Mouse (Mus musculus) MEL (cell line): ENCODE data around the gene Arhgef7.

ENCODE experiments used
- CTCF ChIP-seq, 3 experiments: IDR thresholded peaks in 2 of 3; conservative IDR thresholded peaks in 1 of 3; 2 replicates each; pipeline ENCODE4 v1.5.1; 2011 to 2012; ENCODE audit warnings: low read length in 3 of 3, low read depth in 2 of 3, mild to moderate bottlenecking in 2 of 3, improper control_type of control experiment in 1 of 3, inconsistent platforms in 1 of 3, mixed read lengths in 1 of 3, moderate library complexity in 1 of 3; ENCODE audit not compliant: control insufficient read depth in 1 of 3, insufficient read depth in 1 of 3, poor library complexity in 1 of 3, severe bottlenecking in 1 of 3
- EP300 ChIP-seq, 2 experiments: IDR thresholded peaks; 2 replicates each; pipeline ENCODE4 v1.6.1; 2011; ENCODE audit warnings: improper control_type of control experiment in 2 of 2, low read length in 2 of 2, low read depth in 1 of 2, mild to moderate bottlenecking in 1 of 2
- GATA1 ChIP-seq: IDR thresholded peaks from 2 replicates; pipeline ENCODE4 v1.6.1; 2011; ENCODE audit warnings: low read depth, low read length, improper control_type of control experiment
- JUND ChIP-seq: IDR thresholded peaks from 2 replicates; pipeline ENCODE4 v1.6.1; 2011; ENCODE audit warnings: low read depth, mild to moderate bottlenecking, improper control_type of control experiment, low read length
- MAX ChIP-seq: IDR thresholded peaks from 2 replicates; pipeline ENCODE4 v1.6.1; 2011; ENCODE audit warnings: low read length, improper control_type of control experiment
- POLR2A ChIP-seq, 2 experiments: IDR thresholded peaks; 2 replicates each; pipeline ENCODE4 v1.6.1; 2011 to 2012; ENCODE audit warnings: low read length in 2 of 2, mild to moderate bottlenecking in 2 of 2, control low read depth in 1 of 2, improper control_type of control experiment in 1 of 2, low read depth in 1 of 2, moderate library complexity in 1 of 2; ENCODE audit not compliant: control insufficient read depth in 1 of 2, insufficient read depth in 1 of 2, poor library complexity in 1 of 2

DNA sequence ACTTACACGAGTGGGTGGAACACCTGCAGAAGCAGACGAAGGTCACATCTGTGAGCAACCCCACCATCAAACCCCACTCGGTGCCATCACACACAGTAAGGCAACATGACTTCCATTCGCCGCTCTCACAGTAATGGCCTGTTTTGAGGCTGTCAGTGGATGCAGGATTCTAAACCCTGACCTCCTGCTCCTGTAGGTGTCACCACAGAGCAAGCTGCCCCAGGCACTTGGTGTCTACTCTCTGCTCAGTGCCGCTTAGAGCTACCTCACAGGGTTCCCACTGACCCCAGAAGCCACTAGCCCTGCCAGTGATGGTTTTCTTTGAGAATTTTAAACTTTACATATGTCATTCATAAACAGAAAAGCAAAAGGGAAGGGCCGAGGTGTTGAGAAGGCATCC is 87.7 kb downstream of the Arhgef7 start:
- TF ChIP-seq JUND (no peak), EP300 (IDR thresholded peaks at IDR 0.05; ENCODE audit: low read depth in 1 of 2, low read length in 2 of 2) (no peak), CTCF (IDR thresholded peaks at IDR 0.05 in 2 of 3, conservative IDR thresholded peaks at IDR 0.05 in 1 of 3; ENCODE audit: control insufficient read depth in 1 of 3, insufficient read depth in 1 of 3, low read depth in 2 of 3, low read length in 3 of 3, poor library complexity in 1 of 3, severe bottlenecking in 1 of 3) (peak in 1 of 3 experiments; percentile 25; a peak in 2 of 6 replicates), MAX (no peak), GATA1 (no peak), POLR2A (IDR thresholded peaks at IDR 0.05; ENCODE audit: control insufficient read depth in 1 of 2, insufficient read depth in 1 of 2, low read depth in 1 of 2, low read length in 2 of 2, poor library complexity in 1 of 2) (no peak)
